Mouse (Mus musculus): ENCODE data around the gene Rtp4.

Gene Rtp4

DNA sequence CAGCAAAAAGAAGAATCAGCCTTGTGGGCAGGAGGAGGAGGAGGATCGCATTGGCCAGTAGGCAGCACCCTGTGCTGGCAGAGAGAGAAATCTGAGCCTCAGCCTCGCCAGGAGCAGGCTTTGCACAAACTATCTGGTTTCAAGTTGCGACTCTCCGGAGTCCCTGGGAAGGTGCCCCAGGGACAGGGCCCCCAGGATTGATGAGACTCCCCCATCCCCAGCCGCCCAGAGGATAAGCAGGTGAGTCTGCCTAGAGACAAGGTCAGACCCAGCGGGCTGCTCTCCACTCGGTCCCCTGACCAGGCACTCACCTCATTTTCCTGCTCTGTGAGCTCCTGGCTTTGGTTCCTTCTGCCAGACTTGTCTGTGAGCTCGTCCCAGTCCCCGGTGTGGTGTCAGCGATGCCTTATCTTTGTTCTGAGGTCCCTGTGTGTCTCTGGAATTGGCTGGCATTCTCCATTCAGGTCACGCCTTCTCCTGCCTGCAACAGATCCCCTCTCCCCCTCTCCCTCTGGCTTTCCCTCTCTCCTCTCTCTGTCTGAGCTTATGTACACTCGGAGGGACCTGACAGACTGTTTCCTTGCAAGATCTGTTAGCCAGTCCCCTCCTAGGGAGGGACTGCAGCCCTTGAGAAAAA lies at the start of gene Rtp4, which contains the start of gene Masp1:
Rtp4 (plus strand) TSS at position 57 of the 637 bp plus-strand sequence.
Masp1 (minus strand) TSS at position 581 of the 637 bp plus-strand sequence.
- no peak for DNase-seq

DNA sequence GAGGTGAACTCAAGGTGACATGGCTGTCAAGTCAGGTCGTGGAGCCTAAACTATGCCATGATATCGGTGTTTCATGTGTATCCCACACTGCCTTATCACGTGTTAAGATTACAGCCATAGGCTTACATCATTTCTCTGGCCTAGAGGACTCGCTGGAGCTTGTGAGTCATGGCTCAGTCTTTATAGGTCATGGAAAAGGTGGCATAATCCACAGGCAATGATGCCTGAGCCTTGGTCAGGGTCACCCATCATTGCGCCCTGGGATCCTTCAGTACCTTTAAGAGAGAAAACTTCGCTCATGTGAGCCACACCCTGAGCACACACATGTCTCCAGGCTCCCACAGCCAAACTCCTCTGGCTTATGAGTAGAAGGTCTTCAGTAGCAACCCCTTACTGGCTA lies 48.5 kb upstream of the Rtp4 start:
- no peak for DNase-seq

DNA sequence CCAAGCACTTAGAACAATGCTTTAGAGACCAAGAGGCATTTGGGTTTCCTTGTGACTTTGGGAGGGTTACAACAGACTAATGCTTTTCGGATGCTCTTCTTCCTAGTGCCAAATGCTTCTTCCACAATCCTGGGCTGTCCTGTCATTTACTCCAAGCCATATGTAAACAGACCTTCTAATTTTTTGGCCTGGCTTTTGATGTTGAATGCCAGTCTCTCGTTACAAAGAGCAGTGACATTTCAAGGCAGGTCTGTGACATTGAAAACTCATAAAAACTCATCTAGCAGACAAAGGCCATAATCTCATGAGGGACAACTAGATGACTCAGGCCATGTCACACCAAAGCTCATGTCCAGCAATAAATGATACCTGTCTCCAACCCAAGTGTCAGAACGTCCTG lies 48.0 kb upstream of the Rtp4 start:
- DNase-seq, result no peak

DNA sequence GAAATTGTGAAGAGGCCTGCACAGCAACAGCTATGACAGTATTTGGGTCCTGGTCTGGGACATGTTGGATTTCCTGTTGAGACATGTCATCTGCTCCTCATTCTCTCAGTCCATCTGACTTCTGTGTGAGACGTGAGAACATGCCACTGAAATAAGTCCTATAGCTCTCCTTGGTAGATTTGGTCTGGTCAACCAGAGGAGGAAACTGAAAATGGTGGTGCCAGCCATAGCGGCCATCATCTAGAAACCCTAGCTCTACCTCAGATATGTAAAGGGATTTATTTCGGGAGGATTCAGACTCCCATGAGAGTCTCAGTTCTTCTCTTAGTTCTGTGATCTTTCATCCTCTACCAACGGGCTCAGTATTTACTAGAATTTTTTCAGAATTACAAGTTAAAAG lies 44.4 kb upstream of the Rtp4 start:
- DNase-seq, result no peak

DNA sequence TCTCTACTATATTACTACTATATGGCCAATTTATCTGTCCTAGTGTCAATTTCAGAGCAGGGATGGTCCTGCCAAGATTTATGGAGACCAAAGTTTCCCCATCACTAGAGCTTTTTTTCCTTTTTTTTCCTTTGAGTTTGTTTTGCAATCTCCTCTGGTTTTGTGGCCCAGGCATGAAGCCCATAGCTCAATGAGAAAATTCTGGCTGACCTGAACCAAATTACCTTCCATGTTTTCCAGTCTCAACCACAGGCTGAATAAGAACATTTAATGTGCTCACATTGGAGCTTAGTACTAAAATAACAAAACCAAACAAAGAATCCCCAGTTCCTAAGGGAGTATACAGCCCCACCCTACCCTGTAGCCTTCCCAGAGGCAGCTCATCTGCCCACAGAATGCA lies 43.5 kb upstream of the Rtp4 start:
- DNase-seq, result no peak

DNA sequence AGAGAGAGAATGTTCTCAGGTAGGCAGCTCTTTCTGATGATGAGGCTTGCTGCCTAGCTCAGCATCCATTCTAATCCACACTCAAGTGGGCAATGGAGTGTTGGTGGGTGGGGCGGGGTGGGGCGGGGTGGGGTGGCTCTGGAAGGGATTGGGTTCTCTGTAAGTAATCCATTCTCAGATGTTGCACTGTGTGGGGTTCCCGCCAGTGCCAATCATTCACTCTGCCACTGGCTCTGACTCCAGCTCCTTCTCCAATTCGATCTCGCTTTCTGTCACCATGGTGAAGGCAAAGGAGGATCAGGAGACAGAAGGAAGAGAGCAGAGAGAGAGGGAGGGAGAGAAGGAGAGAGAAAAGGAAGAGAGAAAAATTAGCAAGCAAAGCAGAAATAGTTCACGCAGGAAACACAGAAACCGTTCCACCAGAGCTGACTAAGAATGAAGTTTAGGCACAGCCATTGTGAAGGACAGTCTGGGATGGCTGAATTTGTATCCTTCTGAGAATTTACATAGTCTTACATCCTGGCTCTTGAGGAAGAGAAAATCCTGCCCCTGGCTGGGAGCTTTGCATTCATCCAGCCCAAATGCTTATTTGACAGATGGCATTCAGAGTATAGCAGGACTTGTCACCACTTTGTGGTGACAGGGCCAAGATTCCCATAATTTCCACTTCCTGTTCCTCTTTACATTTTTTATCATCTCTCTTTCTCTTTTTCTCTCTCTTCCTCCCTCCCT lies 40.1 kb upstream of the Rtp4 start:
- no peak for DNase-seq

DNA sequence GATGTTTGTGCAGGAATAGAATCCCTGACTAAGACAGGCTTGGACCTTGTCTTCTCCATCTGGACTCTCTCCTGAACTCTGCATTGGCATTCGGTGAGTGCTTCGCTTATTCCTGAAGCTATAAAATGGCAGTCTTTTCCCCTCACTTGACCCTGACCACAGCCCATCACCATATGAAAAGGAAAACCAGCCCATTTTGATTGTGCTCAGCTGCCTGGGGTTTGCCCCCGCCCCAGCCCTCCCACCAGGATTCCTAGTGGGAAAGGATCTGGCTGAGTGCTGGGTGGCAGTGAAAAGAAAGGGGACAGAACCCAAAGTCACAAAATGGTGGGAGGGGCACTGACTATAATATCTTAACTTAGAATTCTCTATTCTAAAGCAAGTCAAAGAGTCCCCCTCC lies 37.9 kb upstream of the Rtp4 start:
- DNase-seq, result no peak

DNA sequence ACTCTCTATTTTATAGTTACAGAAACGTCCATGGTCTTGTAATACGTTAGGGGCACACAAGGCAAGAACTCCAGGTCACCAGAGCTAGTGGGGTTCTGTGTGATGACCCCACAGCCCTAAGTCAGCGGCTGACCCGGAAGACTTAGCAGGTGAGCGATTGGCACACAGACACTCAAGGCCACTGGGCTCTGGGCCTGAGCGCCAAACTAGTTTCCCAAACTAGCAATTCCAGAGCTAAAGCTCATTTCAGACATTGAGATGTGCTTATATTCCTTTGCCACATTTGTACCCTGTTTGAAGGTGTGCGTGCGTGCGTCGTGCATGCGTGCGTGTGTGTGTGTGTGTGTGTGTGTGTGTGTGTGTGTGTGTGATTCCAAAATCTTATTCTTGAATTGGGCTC lies 37.2 kb upstream of the Rtp4 start:
- no peak for DNase-seq

DNA sequence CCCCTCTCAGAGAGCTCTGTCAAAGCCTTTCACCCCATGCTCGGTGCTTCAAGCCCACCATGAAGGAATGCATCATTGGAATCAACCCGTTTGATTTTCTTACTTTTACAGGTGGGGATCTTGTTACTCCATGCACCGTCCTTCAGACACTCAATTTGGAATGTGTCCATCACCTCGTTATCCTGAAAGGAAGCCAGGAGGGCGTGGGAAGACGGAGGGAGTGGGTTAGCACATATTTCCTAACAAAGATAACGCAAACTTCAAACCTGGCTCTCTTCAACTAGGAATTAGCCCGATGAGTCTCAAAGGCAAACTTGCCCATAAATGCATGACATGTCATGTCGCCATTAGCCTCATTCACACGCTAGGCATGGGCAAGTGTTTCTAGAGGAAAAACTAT lies 36.8 kb upstream of the Rtp4 start:
- no peak for DNase-seq

DNA sequence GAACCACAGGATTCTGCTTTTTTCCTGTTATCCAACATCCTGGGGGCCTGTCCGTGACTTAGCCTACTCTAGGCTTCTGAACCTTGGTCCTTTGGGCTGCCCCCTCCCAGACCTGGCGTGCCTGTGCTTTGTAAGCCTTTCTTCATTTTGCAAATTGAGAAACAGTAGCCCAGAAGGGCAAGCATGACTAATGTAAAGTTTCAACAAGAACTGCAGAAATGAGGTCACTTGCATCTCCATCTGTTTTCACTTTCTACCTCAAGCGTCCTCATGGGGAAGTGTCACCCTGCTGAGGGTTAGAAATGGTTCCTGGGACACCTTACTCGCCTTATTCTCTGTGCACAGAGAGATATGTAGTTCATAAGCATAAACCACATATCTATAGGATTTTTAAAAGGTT lies 27.3 kb upstream of the Rtp4 start:
- DNase-seq, result peak; percentile 29

DNA sequence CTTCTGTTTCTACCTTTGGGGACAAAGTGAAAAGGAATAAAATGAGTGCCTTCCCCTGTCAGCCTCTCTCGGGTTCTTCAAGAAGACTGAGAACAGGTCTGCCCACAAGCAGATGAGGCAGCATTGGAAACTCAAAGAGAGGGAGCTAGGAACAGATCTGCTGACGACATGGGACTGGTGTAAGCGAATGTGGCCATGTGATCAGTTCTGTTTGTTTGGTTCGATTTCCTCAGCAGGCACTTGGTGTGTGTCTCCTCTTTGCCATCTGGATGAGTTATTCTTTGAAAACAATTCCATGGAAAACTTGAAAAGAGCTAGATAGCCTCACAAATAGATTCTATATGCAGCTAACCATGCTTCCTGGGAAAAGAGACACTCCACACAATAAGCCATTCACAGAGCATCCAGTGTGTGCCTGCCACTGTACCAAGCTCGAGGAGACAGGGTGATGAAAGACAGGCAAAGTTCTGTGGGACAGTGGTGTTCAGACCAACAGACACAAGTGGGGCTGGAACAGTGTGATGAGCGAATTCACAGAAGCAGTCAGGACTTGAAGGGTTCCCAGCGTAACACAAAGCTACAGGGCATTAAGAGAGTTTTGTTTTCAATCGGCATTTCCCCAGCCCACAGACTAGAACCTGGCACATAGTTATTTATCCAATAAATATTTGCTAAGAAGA lies 23.7 kb upstream of the Rtp4 start:
- DNase-seq, result no peak

DNA sequence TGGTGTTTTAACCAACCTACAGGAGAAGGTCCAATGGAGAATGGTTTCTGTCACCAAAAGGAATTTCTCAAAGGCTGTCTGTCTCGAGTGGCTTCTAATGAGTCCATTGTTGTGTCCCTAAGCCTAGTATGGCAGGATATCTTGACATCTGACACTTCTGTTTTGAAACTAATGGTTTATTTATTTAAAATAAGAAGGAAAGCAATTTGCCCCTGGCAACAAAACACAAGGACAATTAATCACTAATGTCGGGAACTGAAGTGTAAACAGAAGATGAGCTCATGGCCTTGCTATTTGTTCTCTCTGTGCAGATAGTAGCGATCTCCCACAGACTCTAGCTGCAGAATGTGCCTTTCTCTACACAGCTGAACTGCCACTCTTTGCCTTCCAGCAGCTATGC lies 22.7 kb upstream of the Rtp4 start:
- DNase-seq, result peak; percentile 59

DNA sequence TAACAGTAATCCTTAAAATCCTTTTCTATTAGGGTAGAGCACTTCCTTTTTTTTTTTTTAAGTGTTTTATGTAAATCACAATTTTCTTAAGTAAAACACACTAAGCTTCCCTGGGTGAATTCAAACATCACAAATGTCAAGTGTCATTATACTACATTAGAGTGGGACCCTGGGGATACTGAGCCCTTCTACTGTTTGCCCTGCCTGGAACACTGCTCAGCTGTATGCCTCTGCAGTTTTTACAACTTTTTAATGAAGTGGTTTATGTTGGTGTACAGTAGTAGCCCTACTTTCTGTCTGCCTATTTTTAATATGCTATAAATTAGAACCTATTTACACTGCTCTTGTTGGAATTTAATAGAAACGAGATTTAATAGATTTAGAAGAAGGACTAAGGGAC lies 22.2 kb upstream of the Rtp4 start:
- DNase-seq, result no peak

DNA sequence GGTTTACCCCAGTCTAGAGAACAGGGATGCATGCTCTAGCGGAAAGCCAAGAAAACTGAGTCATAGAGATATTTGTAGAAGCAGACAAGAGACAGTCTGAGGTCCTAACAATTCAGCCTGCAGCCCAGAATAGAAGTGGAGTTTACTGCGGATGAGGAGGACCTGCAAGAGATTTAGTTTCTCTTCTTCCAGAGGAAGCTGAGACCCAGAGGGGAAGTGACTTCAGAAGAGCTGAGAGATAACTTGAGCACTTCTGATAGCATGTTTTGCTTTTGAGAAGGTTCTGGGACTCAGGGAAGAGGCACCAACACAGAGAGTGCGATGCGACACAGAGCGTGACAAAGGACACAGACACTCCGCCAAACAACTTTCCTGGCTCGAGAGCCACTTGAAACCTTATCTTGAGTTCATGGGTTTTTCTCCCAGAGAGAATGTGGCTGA lies 21.4 kb upstream of the Rtp4 start:
- DNase-seq, result no peak

DNA sequence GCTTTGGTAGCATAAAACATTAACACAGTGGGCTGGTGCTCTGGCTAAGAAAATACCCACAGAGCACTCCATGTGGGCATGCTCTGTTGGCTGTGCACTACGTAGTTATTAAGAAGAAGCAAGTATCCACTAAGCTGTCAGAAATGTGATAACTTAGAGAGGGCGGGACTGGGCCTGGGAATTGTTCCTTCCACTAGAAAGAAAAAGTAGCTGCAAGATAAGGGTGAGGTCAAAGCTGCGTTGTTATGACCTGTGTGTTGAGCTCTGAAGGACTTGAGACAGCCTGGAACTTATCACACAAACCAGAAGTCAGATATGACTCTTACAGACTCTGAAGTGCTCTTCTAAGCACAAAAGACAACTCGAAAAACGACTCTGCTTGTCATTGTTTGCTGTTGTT lies 19.5 kb upstream of the Rtp4 start:
- no peak for DNase-seq

DNA sequence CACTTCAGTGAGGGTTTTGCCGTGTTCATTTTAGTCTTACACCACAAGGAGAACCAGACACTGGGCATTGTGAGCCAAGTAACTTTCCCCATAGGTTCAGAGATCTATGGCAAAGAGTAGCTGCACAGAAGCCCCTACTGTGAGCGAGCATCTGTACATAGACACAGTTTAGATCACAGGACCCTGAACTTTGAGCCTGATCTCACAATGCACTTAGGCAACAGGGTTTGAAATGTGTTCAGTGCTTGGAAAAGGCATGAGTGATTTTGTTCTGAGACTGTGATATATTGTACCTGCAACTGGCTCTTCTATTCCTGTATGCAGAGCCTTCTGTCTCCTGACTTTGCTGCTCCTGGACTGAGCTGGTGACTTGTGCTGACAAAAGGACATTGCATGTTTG lies 18.8 kb upstream of the Rtp4 start:
- no peak for DNase-seq

DNA sequence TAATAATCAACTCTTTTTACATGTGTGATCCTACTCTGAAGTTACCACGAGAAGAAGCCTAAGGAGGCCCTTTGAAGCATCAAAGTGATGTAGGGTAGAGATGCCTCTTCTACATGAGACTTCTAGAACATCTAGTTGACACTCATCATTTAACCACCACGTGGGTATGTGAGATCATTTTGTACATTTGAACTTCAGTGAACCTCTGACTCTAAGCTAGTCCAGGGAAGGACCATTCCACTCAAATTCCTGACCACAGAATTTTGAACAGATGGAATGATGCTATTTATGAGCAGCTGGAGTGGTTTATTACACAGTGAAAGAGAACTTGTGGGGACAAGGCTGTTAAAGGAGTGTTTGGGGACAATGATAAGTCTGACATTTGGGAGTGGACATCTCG lies 17.6 kb upstream of the Rtp4 start:
- DNase-seq, result no peak

DNA sequence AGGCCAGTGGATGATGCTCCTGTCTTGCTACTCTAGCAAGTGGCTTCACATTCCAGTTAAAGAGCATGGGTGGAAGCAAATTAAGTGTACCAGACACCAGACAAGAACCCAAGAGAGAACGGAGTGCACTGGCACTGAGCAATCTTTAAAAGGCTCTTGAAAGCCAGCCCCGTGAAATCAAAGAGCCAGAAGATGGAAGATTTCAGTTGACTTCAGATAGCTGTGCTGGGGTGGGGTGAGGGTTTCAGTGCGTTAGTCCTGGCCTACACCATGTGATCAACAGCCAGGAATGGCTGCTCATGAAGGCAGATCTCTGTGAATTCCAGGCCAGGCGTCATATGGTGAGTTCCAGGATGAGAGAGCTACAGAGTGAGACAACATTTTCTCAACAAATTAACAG lies 16.7 kb upstream of the Rtp4 start:
- DNase-seq, result no peak

DNA sequence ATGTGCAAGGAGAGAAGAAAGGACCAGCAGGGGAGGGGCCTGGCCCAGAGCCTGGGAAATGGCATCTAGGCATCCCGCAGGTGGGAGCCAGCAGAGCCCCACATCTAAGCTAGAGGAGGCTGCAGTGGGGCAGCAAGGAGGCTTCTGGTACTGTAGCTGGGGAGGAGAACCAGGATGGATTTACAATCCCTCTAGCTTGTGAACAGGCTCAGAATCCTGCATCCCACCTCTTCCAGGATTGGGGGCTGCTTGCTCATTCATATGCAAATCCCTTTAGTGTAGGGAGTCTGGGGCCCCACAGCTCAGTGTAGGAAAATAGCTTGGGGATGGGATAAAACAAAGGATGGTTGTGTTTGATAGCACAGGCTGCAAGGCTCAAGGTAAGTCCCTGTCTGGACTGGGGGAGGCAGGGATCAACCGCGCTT lies 15.8 kb upstream of the Rtp4 start:
- DNase-seq, result no peak

DNA sequence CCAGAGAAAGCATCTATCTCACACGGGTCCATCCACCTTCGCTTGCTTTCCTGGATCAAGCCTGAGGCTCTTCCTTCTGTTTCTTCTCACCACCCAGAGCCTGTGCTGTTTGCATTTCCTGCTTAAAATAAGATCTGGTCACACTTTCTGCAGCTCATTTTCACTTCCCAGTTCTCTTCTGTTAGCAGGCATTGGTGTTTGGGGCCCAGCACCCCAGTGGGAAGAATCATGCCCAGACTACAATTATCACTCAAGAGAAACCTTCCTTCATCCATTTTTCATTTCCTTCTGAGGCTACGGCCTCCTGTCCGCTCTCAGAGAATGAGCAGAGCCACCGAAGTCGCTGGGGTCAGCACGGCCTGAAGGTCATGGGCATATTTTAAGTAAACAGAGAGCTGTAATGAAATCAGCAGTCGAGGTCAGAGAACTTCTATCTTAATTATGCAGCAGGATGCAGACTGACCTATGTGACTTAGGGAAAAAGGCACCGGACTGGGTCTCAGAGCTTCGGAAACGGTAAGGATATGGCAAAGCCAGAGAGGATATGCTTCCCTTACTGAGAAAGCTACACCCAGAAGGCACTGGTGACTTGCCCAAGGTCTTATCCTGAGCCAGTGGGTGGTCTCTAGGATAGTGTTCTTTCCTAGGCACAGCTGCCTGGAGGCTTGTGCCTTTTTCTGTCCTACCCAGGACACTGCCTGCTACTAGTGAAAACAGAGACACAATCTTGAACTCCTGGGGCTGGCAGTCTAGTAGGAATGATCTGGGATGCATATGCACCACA lies 14.0 kb upstream of the Rtp4 start:
- no peak for DNase-seq

DNA sequence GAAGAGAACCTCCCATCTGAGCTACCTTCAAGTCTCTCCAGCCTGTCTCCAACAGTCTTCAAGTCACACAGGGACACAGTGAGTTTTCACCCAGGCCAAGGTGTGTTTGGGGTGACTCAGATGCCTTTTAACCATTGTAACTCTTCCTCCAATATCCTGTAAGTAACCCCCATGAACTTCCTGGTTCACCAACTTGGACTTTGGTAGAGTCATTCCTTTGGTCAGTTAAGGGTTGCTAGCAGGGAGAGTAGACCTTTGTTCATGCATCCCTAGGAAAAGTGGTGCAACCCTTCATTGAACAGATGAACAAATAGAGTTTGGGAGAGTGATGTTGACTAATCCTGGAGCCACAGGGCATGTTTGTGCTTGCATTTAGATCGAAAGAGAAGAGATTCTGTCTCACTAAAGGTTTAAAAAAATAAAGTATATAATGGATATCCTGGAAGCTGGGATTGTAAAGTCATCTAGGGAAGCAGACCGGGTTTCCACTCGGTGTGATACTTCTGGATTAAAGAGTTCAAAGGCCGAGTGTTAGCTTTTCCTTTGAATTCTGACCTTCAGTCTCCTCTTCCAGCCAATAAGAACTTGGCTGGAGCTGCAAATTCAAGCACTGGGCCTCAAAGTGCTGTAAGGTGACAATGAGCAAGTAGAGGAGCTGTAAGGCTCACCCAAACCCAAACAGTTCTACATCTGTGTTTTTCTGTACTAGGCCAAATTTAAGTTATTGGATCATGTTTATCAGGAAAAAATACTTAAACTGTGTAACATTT lies 8.7 kb upstream of the Rtp4 start:
- DNase-seq, result peak; percentile 76

DNA sequence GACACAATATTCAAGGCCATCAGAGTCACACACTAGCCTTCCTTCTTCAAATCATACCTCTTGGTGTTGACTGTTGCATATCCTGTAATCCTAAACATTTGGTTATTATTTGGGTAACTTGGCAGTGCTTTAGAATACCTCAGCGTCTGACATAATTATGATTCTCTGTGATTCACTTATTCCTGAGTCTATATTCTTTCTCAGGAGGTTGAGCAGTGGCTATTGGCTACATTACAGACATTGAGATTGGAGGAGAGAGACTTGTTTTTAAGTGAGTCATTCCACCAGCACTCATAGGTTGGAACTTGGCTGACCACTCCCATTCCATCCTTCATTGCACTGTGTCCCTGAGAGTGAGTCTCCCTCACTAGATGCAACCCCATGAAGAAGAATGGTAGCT lies 6.7 kb upstream of the Rtp4 start:
- DNase-seq, result no peak

DNA sequence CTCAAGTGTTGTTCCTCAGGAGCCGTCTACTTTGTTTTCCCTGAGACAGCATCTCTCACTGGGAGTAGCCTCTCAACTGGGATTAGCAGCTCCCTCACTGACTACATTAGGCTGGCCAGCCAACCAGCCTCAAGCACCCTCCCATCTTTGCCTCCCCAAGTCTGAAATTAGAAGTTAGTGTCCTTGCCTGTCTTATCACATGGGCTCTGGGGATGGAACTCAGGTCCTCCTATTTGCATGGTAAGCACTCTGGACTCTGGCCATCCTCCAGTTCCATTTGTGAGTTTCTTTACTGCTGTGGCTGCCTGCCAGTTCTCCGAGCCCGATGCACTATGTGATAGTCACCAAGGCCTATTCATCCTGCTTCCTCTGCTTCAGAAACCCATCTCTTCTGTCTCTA lies 4.3 kb upstream of the Rtp4 start:
- DNase-seq, result peak; percentile 74
